Mouse (Mus musculus) MEL (cell line): ENCODE measurements around the gene Rab5a. TPM values are rescaled to one million over a fixed set of nuclear protein-coding genes. Genes with fewer than 3 reads are reported as not detected.

Experiments
- DNase-seq: peaks from one replicate; pipeline ENCODE4 v3.0.0; 2011; ENCODE audit warnings: low read depth, low spot score
- H3K27ac ChIP-seq: 2 replicates; pipeline ENCODE4 v1.5.1; 2012; ENCODE audit warnings: low read depth, mild to moderate bottlenecking, control low read depth, low read length, moderate library complexity; ENCODE audit not compliant: control insufficient read depth
- H3K27me3 ChIP-seq, 2 experiments: fragments of 150-350 bp in 1 of 2; sonication (generic) in 1 of 2; 2 replicates each; pipeline ENCODE4 v1.6.1; 2012; ENCODE audit warnings: low read length in 2 of 2, mild to moderate bottlenecking in 2 of 2, improper control_type of control experiment in 1 of 2, moderate library complexity in 1 of 2; ENCODE audit not compliant: insufficient read depth in 2 of 2, control insufficient read depth in 1 of 2
- H3K36me3 ChIP-seq, 2 experiments: 2 replicates each; pipeline ENCODE4 v1.6.1; 2012 to 2014; ENCODE audit warnings: low read length in 2 of 2, improper control_type of control experiment in 1 of 2, inconsistent platforms in 1 of 2, mild to moderate bottlenecking in 1 of 2; ENCODE audit not compliant: insufficient read depth in 2 of 2, control insufficient read depth in 1 of 2
- H3K4me1 ChIP-seq, 2 experiments: fragments of 150-350 bp in 1 of 2; sonication (generic) in 1 of 2; 2 replicates each; pipeline ENCODE4 v1.6.1; 2012; ENCODE audit warnings: low read length in 2 of 2, improper control_type of control experiment in 1 of 2, mild to moderate bottlenecking in 1 of 2; ENCODE audit not compliant: insufficient read depth in 2 of 2, control insufficient read depth in 1 of 2
- H3K4me3 ChIP-seq, 2 experiments: fragments of 150-350 bp in 1 of 2; sonication (generic) in 1 of 2; 2 replicates each; pipeline ENCODE4 v1.5.1; 2012; ENCODE audit warnings: low read depth in 2 of 2, low read length in 2 of 2, mild to moderate bottlenecking in 2 of 2, moderate library complexity in 2 of 2, control low read depth in 1 of 2, improper control_type of control experiment in 1 of 2; ENCODE audit not compliant: control insufficient read depth in 1 of 2, insufficient read depth in 1 of 2
- H3K79me2 ChIP-seq: 2 replicates; pipeline ENCODE4 v1.6.1; 2012; ENCODE audit warnings: mild to moderate bottlenecking, low read length, moderate library complexity; ENCODE audit not compliant: control insufficient read depth, poor library complexity, insufficient read depth
- H3K9ac ChIP-seq: 2 replicates; pipeline ENCODE4 v1.6.1; 2012; ENCODE audit warnings: low read depth, mild to moderate bottlenecking, control low read depth, low read length, moderate library complexity; ENCODE audit not compliant: control insufficient read depth, poor library complexity, severe bottlenecking
- H3K9me3 ChIP-seq: fragments of 150-350 bp; sonication (generic); replicated peaks from 2 replicates; pipeline ENCODE4 v1.6.1; 2012; ENCODE audit warnings: mild to moderate bottlenecking, low read length, improper control_type of control experiment, moderate library complexity; ENCODE audit not compliant: insufficient read depth
- BHLHE40 ChIP-seq: IDR thresholded peaks from 2 replicates; pipeline ENCODE4 v1.6.1; 2012; ENCODE audit warnings: low read depth, mild to moderate bottlenecking, inconsistent platforms, low read length, improper control_type of control experiment, borderline replicate concordance
- CHD1 ChIP-seq: IDR thresholded peaks from 2 replicates; pipeline ENCODE4 v1.6.1; 2012; ENCODE audit warnings: low read depth, mild to moderate bottlenecking, inconsistent platforms, low read length, improper control_type of control experiment
- CHD2 ChIP-seq: IDR thresholded peaks from 2 replicates; pipeline ENCODE4 v1.6.1; 2011; ENCODE audit warnings: low read length, improper control_type of control experiment
- CTCF ChIP-seq, 3 experiments: IDR thresholded peaks in 2 of 3; conservative IDR thresholded peaks in 1 of 3; 2 replicates each; pipeline ENCODE4 v1.5.1; 2011 to 2012; ENCODE audit warnings: low read length in 3 of 3, low read depth in 2 of 3, mild to moderate bottlenecking in 2 of 3, improper control_type of control experiment in 1 of 3, inconsistent platforms in 1 of 3, mixed read lengths in 1 of 3, moderate library complexity in 1 of 3; ENCODE audit not compliant: control insufficient read depth in 1 of 3, insufficient read depth in 1 of 3, poor library complexity in 1 of 3, severe bottlenecking in 1 of 3
- E2F4 ChIP-seq: IDR thresholded peaks from 2 replicates; pipeline ENCODE4 v1.6.1; 2011; ENCODE audit warnings: low read depth, low read length, improper control_type of control experiment, borderline replicate concordance
- ELF1 ChIP-seq: IDR thresholded peaks from 2 replicates; pipeline ENCODE4 v1.6.1; 2014; ENCODE audit warnings: low read depth, mild to moderate bottlenecking, inconsistent platforms, low read length, improper control_type of control experiment, moderate library complexity
- EP300 ChIP-seq, 2 experiments: IDR thresholded peaks; 2 replicates each; pipeline ENCODE4 v1.6.1; 2011; ENCODE audit warnings: improper control_type of control experiment in 2 of 2, low read length in 2 of 2, low read depth in 1 of 2, mild to moderate bottlenecking in 1 of 2
- ETS1 ChIP-seq: IDR thresholded peaks from 2 replicates; pipeline ENCODE4 v1.6.1; 2012; ENCODE audit warnings: low read depth, mild to moderate bottlenecking, inconsistent platforms, low read length, improper control_type of control experiment, moderate library complexity
- GABPA ChIP-seq: IDR thresholded peaks from 2 replicates; pipeline ENCODE4 v1.6.1; 2012; ENCODE audit warnings: low read depth, mild to moderate bottlenecking, inconsistent platforms, low read length, improper control_type of control experiment, moderate library complexity
- GATA1 ChIP-seq: IDR thresholded peaks from 2 replicates; pipeline ENCODE4 v1.6.1; 2011; ENCODE audit warnings: low read depth, low read length, improper control_type of control experiment
- JUND ChIP-seq: IDR thresholded peaks from 2 replicates; pipeline ENCODE4 v1.6.1; 2011; ENCODE audit warnings: low read depth, mild to moderate bottlenecking, improper control_type of control experiment, low read length
- KAT2A ChIP-seq: conservative IDR thresholded peaks from 2 replicates; pipeline ENCODE4 v1.6.1; 2012; ENCODE audit warnings: low read depth, low read length, improper control_type of control experiment, inconsistent platforms
- MAFK ChIP-seq: IDR thresholded peaks from 2 replicates; pipeline ENCODE4 v1.6.1; 2011; ENCODE audit warnings: low read depth, mild to moderate bottlenecking, low read length, improper control_type of control experiment, borderline replicate concordance
- MAX ChIP-seq: IDR thresholded peaks from 2 replicates; pipeline ENCODE4 v1.6.1; 2011; ENCODE audit warnings: low read length, improper control_type of control experiment
- MAZ ChIP-seq: IDR thresholded peaks from 2 replicates; pipeline ENCODE4 v1.6.1; 2012; ENCODE audit warnings: low read depth, mild to moderate bottlenecking, inconsistent platforms, low read length, improper control_type of control experiment
- MEF2A ChIP-seq: IDR thresholded peaks from 2 replicates; pipeline ENCODE4 v1.6.1; 2014; ENCODE audit warnings: low read depth, mild to moderate bottlenecking, inconsistent platforms, low read length, improper control_type of control experiment; ENCODE audit not compliant: poor library complexity, insufficient replicate concordance, severe bottlenecking; ENCODE audit errors: extremely low read depth
- MXI1 ChIP-seq: IDR thresholded peaks from 2 replicates; pipeline ENCODE4 v1.6.1; 2011; ENCODE audit warnings: mild to moderate bottlenecking, low read depth, low read length, improper control_type of control experiment
- MYB ChIP-seq: IDR thresholded peaks from 2 replicates; pipeline ENCODE4 v1.6.1; 2011; ENCODE audit warnings: mild to moderate bottlenecking, low read depth, low read length, improper control_type of control experiment
- MYC ChIP-seq: IDR thresholded peaks from 2 replicates; pipeline ENCODE4 v1.6.1; 2011; ENCODE audit warnings: low read depth, mild to moderate bottlenecking, low read length, improper control_type of control experiment, moderate library complexity
- NRF1 ChIP-seq: IDR thresholded peaks from 2 replicates; pipeline ENCODE4 v1.6.1; 2014; ENCODE audit warnings: low read depth, mild to moderate bottlenecking, inconsistent platforms, low read length, improper control_type of control experiment, moderate library complexity; ENCODE audit not compliant: poor library complexity, insufficient read depth, severe bottlenecking
- POLR2A ChIP-seq, 2 experiments: IDR thresholded peaks; 2 replicates each; pipeline ENCODE4 v1.6.1; 2011 to 2012; ENCODE audit warnings: low read length in 2 of 2, mild to moderate bottlenecking in 2 of 2, control low read depth in 1 of 2, improper control_type of control experiment in 1 of 2, low read depth in 1 of 2, moderate library complexity in 1 of 2; ENCODE audit not compliant: control insufficient read depth in 1 of 2, insufficient read depth in 1 of 2, poor library complexity in 1 of 2
- POLR2AphosphoS2 ChIP-seq: IDR thresholded peaks from 2 replicates; pipeline ENCODE4 v1.6.1; 2011; ENCODE audit warnings: low read length, improper control_type of control experiment
- POLR2AphosphoS5 ChIP-seq: IDR thresholded peaks from 2 replicates; pipeline ENCODE4 v1.6.1; 2012; ENCODE audit warnings: low read depth, borderline replicate concordance, mild to moderate bottlenecking, inconsistent platforms, low read length, moderate library complexity, mixed read lengths
- RAD21 ChIP-seq: IDR thresholded peaks from 2 replicates; pipeline ENCODE4 v1.6.1; 2011; ENCODE audit warnings: mild to moderate bottlenecking, low read depth, low read length, improper control_type of control experiment
- RCOR1 ChIP-seq: IDR thresholded peaks from 2 replicates; pipeline ENCODE4 v1.6.1; 2012; ENCODE audit warnings: low read depth, mild to moderate bottlenecking, inconsistent platforms, low read length, improper control_type of control experiment
- SIN3A ChIP-seq: IDR thresholded peaks from 2 replicates; pipeline ENCODE4 v1.6.1; 2012; ENCODE audit warnings: low read length, improper control_type of control experiment, inconsistent platforms
- SMC3 ChIP-seq: IDR thresholded peaks from 2 replicates; pipeline ENCODE4 v1.6.1; 2011; ENCODE audit warnings: low read depth, low read length, improper control_type of control experiment
- TAL1 ChIP-seq: IDR thresholded peaks from 2 replicates; pipeline ENCODE4 v1.6.1; 2012; ENCODE audit warnings: mild to moderate bottlenecking, inconsistent platforms, low read length, moderate library complexity, mixed read lengths
- TBP ChIP-seq: IDR thresholded peaks from 2 replicates; pipeline ENCODE4 v1.8.0; 2011; ENCODE audit warnings: low read depth, low read length, improper control_type of control experiment
- TCF12 ChIP-seq: IDR thresholded peaks from 2 replicates; pipeline ENCODE4 v1.6.1; 2014; ENCODE audit warnings: low read depth, mild to moderate bottlenecking, inconsistent platforms, low read length, improper control_type of control experiment, moderate library complexity
- UBTF ChIP-seq: IDR thresholded peaks from 2 replicates; pipeline ENCODE4 v1.6.1; 2012; ENCODE audit warnings: low read depth, mild to moderate bottlenecking, inconsistent platforms, low read length, improper control_type of control experiment, moderate library complexity, borderline replicate concordance; ENCODE audit not compliant: insufficient read depth
- USF1 ChIP-seq: IDR thresholded peaks from 2 replicates; pipeline ENCODE4 v1.6.1; 2014; ENCODE audit warnings: low read depth, mild to moderate bottlenecking, inconsistent platforms, low read length, improper control_type of control experiment, moderate library complexity
- USF2 ChIP-seq, 2 experiments: IDR thresholded peaks; 2 replicates each; pipeline ENCODE4 v1.6.1; 2011 to 2012; ENCODE audit warnings: improper control_type of control experiment in 2 of 2, low read length in 2 of 2, borderline replicate concordance in 1 of 2, inconsistent platforms in 1 of 2, low read depth in 1 of 2, mild to moderate bottlenecking in 1 of 2; ENCODE audit not compliant: insufficient read depth in 1 of 2
- ZC3H11A ChIP-seq: IDR thresholded peaks from 2 replicates; pipeline ENCODE4 v1.6.1; 2012; ENCODE audit warnings: low read depth, mild to moderate bottlenecking, inconsistent platforms, low read length, improper control_type of control experiment
- ZMIZ1 ChIP-seq: IDR thresholded peaks from 2 replicates; pipeline ENCODE4 v1.6.1; 2012; ENCODE audit warnings: low read depth, mild to moderate bottlenecking, inconsistent platforms, low read length, improper control_type of control experiment, moderate library complexity
- ZNF384 ChIP-seq: IDR thresholded peaks from 2 replicates; pipeline ENCODE4 v1.6.1; 2012; ENCODE audit warnings: low read depth, mild to moderate bottlenecking, inconsistent platforms, low read length, improper control_type of control experiment
- polyA plus RNA-seq, 2 experiments: library from polyadenylated mRNA; stranded (reverse) in 1 of 2; unstranded in 1 of 2; fragments of >175 nt in 1 of 2; fragments of >200 nt in 1 of 2; gene quantifications; 2 replicates each; pipeline versions ENCODE4 v1.2.1 to v1.2.4; 2012; ENCODE audit warnings: low replicate concordance in 2 of 2, low read depth in 1 of 2; ENCODE audit not compliant: insufficient read length in 2 of 2, insufficient read depth in 1 of 2, missing spikeins in 1 of 2
- total RNA-seq: library from RNA; depleted of rRNA; stranded (reverse); fragments of 300-350 nt; gene quantifications from 2 replicates; pipeline ENCODE4 v1.2.3, GENCODE M21; 2012

Gene Rab5a
- total and polyA plus RNA-seq, 3 experiments: 22.7 to 23.7 TPM; not detected in 1

DNA sequence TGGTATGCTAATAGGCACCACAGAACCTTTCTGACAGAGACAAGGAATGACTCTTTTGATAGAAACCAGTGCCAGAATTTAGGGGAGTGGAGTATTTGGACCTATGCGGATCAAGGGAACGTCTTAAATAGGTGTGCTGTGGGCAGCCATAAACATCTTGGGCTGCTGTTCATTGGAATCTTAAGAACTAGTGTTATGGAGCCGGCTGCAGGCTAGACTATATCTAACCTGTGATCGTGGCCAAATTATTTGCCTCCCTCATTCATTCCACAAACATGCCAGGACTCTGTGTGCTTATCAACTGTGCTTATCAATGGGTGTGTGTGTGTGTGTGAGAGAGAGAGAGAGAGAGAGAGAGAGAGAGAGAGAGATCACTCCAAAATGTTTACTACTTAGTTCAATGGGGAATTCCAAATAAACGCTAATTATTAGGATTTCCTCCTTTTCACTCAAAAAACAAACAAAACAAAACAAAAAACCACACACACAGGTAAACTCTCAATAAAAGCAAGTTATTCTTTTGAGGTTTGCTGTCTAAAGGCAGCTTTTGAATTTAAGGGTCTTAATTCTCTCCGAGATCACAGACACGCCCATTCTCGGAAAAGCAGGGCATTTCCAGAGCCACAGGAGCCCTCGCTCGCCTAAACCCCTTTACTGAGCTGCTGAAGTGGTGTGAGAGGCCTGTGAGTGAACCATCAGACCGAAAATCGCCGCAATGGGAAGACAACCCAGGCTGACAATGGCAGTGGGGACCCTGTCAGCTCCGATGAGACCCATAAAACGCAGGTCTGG lies 772 bp upstream of the Rab5a start:
- no peaks in the 10 kb centered on the region for H3K9me3 ChIP-seq
- H3K79me2 ChIP-seq: peaks cover 33% of the 10 kb centered on the region
- H3K36me3 ChIP-seq: peaks cover 0 to 19% of the 10 kb centered on the region in 2 experiments; a peak in 3 of 4 replicates
- H3K4me1 ChIP-seq: peaks cover 6 to 12% of the 10 kb centered on the region in 2 experiments; a peak in 3 of 4 replicates
- no peaks in the 10 kb centered on the region for H3K27me3 ChIP-seq
- DNase-seq: peak; percentile 43
- H3K27ac ChIP-seq: peak overlapping the region; percentile 99
- H3K9ac ChIP-seq: peak overlapping the region; percentile 96
- H3K4me3 ChIP-seq: peak overlapping the region; percentile 82 to 92
- TF ChIP-seq MYB (no peak), POLR2AphosphoS5 (no peak), ZNF384 (no peak), GATA1 (peak; percentile 89), CHD2 (no peak), MAFK (no peak), MEF2A (no peak), ZC3H11A (no peak), MYC (no peak), USF2 (IDR thresholded peaks at IDR 0.05; ENCODE audit: borderline replicate concordance in 1 of 2, insufficient read depth in 1 of 2, low read depth in 1 of 2, low read length in 2 of 2) (no peak), ETS1 (peak; percentile 70), TCF12 (0 out of 2 replicates have a peak, but pooled peaks have one; percentile 7), POLR2A (IDR thresholded peaks at IDR 0.05; ENCODE audit: control insufficient read depth in 1 of 2, insufficient read depth in 1 of 2, low read depth in 1 of 2, low read length in 2 of 2, poor library complexity in 1 of 2) (no peak; a peak in 2 of 4 replicates), CTCF (IDR thresholded peaks at IDR 0.05 in 2 of 3, conservative IDR thresholded peaks at IDR 0.05 in 1 of 3; ENCODE audit: control insufficient read depth in 1 of 3, insufficient read depth in 1 of 3, low read depth in 2 of 3, low read length in 3 of 3, poor library complexity in 1 of 3, severe bottlenecking in 1 of 3) (no peak), POLR2AphosphoS2 (no peak), MXI1 (no peak), USF1 (no peak), MAZ (no peak; the same call in 1 of the 2 replicates), TBP (no peak), TAL1 (no peak), MAX (no peak), RCOR1 (no peak), BHLHE40 (no peak), CHD1 (no peak), ELF1 (no peak), KAT2A (no peak), NRF1 (no peak), GABPA (no peak), RAD21 (no peak), ZMIZ1 (no peak), EP300 (IDR thresholded peaks at IDR 0.05; ENCODE audit: low read depth in 1 of 2, low read length in 2 of 2) (peak in 1 of 2 experiments; percentile 66; a peak in 2 of 4 replicates), SMC3 (no peak), E2F4 (no peak), JUND (peak; percentile 61; the same call in 1 of the 2 replicates), SIN3A (peak; percentile 34; the same call in 1 of the 2 replicates), UBTF (0 out of 2 replicates have a peak, but pooled peaks have one; percentile 82)
